Mouse (Mus musculus): Measurements from ENCODE around the gene Ankrd44. TPM values are rescaled to one million over a fixed set of nuclear protein-coding genes. Genes with fewer than 3 reads are reported as not detected.

Gene Ankrd44
- polyA plus RNA-seq, 1 experiment: 73.9 TPM

GRCm38 (mm10) chr1:54639506-54640078 lies 286.6 kb downstream of the Ankrd44 start:
- no peak for TF ChIP-seq CTCF (IDR thresholded peaks at IDR 0.05; ENCODE audit: low read depth, low read length)
- no peak for TF ChIP-seq POLR2A (IDR thresholded peaks at IDR 0.05; ENCODE audit: borderline replicate concordance, low read depth, low read length)
- Histone ChIP-seq H3K4me1 (ENCODE audit: control insufficient read depth, insufficient read depth, low read length) (no peaks in the 10 kb centered on the region), H3K4me3 (ENCODE audit: insufficient read depth, low read length) (no peak overlapping the region), H3K27ac (ENCODE audit: insufficient read depth, low read depth, low read length) (no peak overlapping the region)

GRCm38 (mm10) chr1:54639076-54639475 lies 287.1 kb downstream of the Ankrd44 start:
- no peak for TF ChIP-seq CTCF (IDR thresholded peaks at IDR 0.05; ENCODE audit: low read depth, low read length)
- TF ChIP-seq POLR2A (IDR thresholded peaks at IDR 0.05; ENCODE audit: borderline replicate concordance, low read depth, low read length): no peak
- Histone ChIP-seq H3K4me1 (ENCODE audit: control insufficient read depth, insufficient read depth, low read length) (no peaks in the 10 kb centered on the region), H3K27ac (ENCODE audit: insufficient read depth, low read depth, low read length) (no peak overlapping the region), H3K4me3 (ENCODE audit: insufficient read depth, low read length) (no peak overlapping the region)

GRCm38 (mm10) chr1:54637340-54637739 lies 288.8 kb downstream of the Ankrd44 start:
- TF ChIP-seq CTCF (IDR thresholded peaks at IDR 0.05; ENCODE audit: low read depth, low read length) (no peak), POLR2A (IDR thresholded peaks at IDR 0.05; ENCODE audit: borderline replicate concordance, low read depth, low read length) (no peak)
- no peak overlapping the region for H3K27ac ChIP-seq (ENCODE audit: insufficient read depth, low read depth, low read length)

GRCm38 (mm10) chr1:54629106-54629505 lies 297.1 kb downstream of the Ankrd44 start:
- no peak for TF ChIP-seq CTCF (IDR thresholded peaks at IDR 0.05; ENCODE audit: low read depth, low read length)
- TF ChIP-seq POLR2A (IDR thresholded peaks at IDR 0.05; ENCODE audit: borderline replicate concordance, low read depth, low read length): no peak
- Histone ChIP-seq H3K27ac (ENCODE audit: insufficient read depth, low read depth, low read length) (no peak overlapping the region), H3K4me1 (ENCODE audit: control insufficient read depth, insufficient read depth, low read length) (no peaks in the 10 kb centered on the region), H3K4me3 (ENCODE audit: insufficient read depth, low read length) (no peak overlapping the region)

More at GRCm38 (mm10) chr1:54637340-54637739, 288.8 kb downstream of the Ankrd44 start:
- H3K4me3 ChIP-seq (ENCODE audit: insufficient read depth, low read length): no peak overlapping the region
- no peaks in the 10 kb centered on the region for H3K4me1 ChIP-seq (ENCODE audit: control insufficient read depth, insufficient read depth, low read length)

- Histone ChIP-seq H3K4me1 (ENCODE audit: control insufficient read depth, insufficient read depth, low read length) (peaks cover 6% of the 10 kb centered on the region; the same call in 1 of the 2 replicates), H3K4me3 (ENCODE audit: insufficient read depth, low read length) (no peak overlapping the region), H3K27ac (ENCODE audit: insufficient read depth, low read depth, low read length) (no peak overlapping the region)
- TF ChIP-seq CTCF (IDR thresholded peaks at IDR 0.05; ENCODE audit: low read depth, low read length) (no peak), POLR2A (IDR thresholded peaks at IDR 0.05; ENCODE audit: borderline replicate concordance, low read depth, low read length) (no peak)
Observed at GRCm38 (mm10) chr1:54614963-54615362, 311.2 kb downstream of the Ankrd44 start.

- H3K4me3 ChIP-seq (ENCODE audit: insufficient read depth, low read length): no peak overlapping the region
- TF ChIP-seq CTCF (IDR thresholded peaks at IDR 0.05; ENCODE audit: low read depth, low read length) (no peak), POLR2A (IDR thresholded peaks at IDR 0.05; ENCODE audit: borderline replicate concordance, low read depth, low read length) (no peak)
- no peak overlapping the region for H3K27ac ChIP-seq (ENCODE audit: insufficient read depth, low read depth, low read length)
- peaks cover 6% of the 10 kb centered on the region; the same call in 1 of the 2 replicates for H3K4me1 ChIP-seq (ENCODE audit: control insufficient read depth, insufficient read depth, low read length)
Observed at GRCm38 (mm10) chr1:54612344-54612743, 313.8 kb downstream of the Ankrd44 start.

- Histone ChIP-seq H3K4me1 (ENCODE audit: control insufficient read depth, insufficient read depth, low read length) (peaks cover 6% of the 10 kb centered on the region; the same call in 1 of the 2 replicates), H3K27ac (ENCODE audit: insufficient read depth, low read depth, low read length) (no peak overlapping the region), H3K4me3 (ENCODE audit: insufficient read depth, low read length) (no peak overlapping the region)
- TF ChIP-seq CTCF (IDR thresholded peaks at IDR 0.05; ENCODE audit: low read depth, low read length): no peak
Observed at GRCm38 (mm10) chr1:54611891-54612290, 314.3 kb downstream of the Ankrd44 start.

GRCm38 (mm10) chr1:54606936-54607335 lies 319.3 kb downstream of the Ankrd44 start:
- Histone ChIP-seq H3K4me3 (ENCODE audit: insufficient read depth, low read length) (no peak overlapping the region), H3K4me1 (ENCODE audit: control insufficient read depth, insufficient read depth, low read length) (peaks cover 5% of the 10 kb centered on the region; the same call in 1 of the 2 replicates), H3K27ac (ENCODE audit: insufficient read depth, low read depth, low read length) (no peak overlapping the region)
- TF ChIP-seq CTCF (IDR thresholded peaks at IDR 0.05; ENCODE audit: low read depth, low read length) (no peak), POLR2A (IDR thresholded peaks at IDR 0.05; ENCODE audit: borderline replicate concordance, low read depth, low read length) (no peak)

- no peak overlapping the region for H3K27ac ChIP-seq (ENCODE audit: insufficient read depth, low read depth, low read length)
- no peak overlapping the region for H3K4me3 ChIP-seq (ENCODE audit: insufficient read depth, low read length)
- H3K4me1 ChIP-seq (ENCODE audit: control insufficient read depth, insufficient read depth, low read length): peaks cover 10% of the 10 kb centered on the region
- TF ChIP-seq POLR2A (IDR thresholded peaks at IDR 0.05; ENCODE audit: borderline replicate concordance, low read depth, low read length) (no peak), CTCF (IDR thresholded peaks at IDR 0.05; ENCODE audit: low read depth, low read length) (no peak)
Observed at GRCm38 (mm10) chr1:54601692-54602091, 324.5 kb downstream of the Ankrd44 start.

GRCm38 (mm10) chr1:54600275-54600674 lies 325.9 kb downstream of the Ankrd44 start:
- Histone ChIP-seq H3K27ac (ENCODE audit: insufficient read depth, low read depth, low read length) (no peak overlapping the region), H3K4me1 (ENCODE audit: control insufficient read depth, insufficient read depth, low read length) (peaks cover 10% of the 10 kb centered on the region), H3K4me3 (ENCODE audit: insufficient read depth, low read length) (no peak overlapping the region)
- TF ChIP-seq CTCF (IDR thresholded peaks at IDR 0.05; ENCODE audit: low read depth, low read length): no peak
- TF ChIP-seq POLR2A (IDR thresholded peaks at IDR 0.05; ENCODE audit: borderline replicate concordance, low read depth, low read length): no peak

Data from bone marrow macrophage, adult 2 months (primary cell).